Mouse (Mus musculus): Measurements from ENCODE around the gene 1700029F12Rik.
"Not testable (repeated sequence)": the region's sequence is repeated elsewhere in the genome, so short reads cannot be mapped to it uniquely, and the experiment has no call there.

Gene 1700029F12Rik

GRCm38 (mm10) chr13:97034262-97034661, at the start of gene 1700029F12Rik:
TSS of gene 1700029F12Rik (minus strand) at chr13:97034362.
- no peak for DNase-seq

GRCm38 (mm10) chr13:97082432-97082831, 48.3 kb upstream of the 1700029F12Rik start:
- DNase-seq, result no peak

- no peak for DNase-seq
Observed at GRCm38 (mm10) chr13:97080615-97081014, 46.5 kb upstream of the 1700029F12Rik start.

DNA sequence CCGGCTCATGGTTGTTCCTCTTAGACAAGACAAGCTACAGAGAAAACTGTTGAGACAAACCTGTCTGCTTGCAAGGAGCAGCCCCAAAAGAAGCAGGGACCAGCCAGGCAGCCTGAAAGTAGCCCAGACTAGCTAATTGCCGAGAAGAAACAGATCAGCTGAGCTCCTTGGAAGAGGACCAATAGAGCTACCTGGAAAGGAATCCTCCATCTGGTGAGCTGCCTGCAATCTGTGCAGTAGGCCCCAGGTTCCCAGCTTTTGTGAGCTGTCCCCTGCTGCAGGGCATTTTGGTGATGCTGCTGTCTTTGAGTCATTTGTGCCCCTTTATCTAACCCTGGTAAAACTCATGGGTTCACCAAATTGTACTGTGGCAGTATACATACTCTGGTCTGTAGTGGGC, 46.0 kb upstream of the 1700029F12Rik start:
- DNase-seq, result peak; percentile 6

GRCm38 (mm10) chr13:97077556-97077955, 43.4 kb upstream of the 1700029F12Rik start:
- no peak for DNase-seq

GRCm38 (mm10) chr13:97073497-97073896, 39.3 kb upstream of the 1700029F12Rik start:
- DNase-seq, result no peak

- DNase-seq, result peak; percentile 20
Observed at GRCm38 (mm10) chr13:97071626-97072241, 37.6 kb upstream of the 1700029F12Rik start.

DNA sequence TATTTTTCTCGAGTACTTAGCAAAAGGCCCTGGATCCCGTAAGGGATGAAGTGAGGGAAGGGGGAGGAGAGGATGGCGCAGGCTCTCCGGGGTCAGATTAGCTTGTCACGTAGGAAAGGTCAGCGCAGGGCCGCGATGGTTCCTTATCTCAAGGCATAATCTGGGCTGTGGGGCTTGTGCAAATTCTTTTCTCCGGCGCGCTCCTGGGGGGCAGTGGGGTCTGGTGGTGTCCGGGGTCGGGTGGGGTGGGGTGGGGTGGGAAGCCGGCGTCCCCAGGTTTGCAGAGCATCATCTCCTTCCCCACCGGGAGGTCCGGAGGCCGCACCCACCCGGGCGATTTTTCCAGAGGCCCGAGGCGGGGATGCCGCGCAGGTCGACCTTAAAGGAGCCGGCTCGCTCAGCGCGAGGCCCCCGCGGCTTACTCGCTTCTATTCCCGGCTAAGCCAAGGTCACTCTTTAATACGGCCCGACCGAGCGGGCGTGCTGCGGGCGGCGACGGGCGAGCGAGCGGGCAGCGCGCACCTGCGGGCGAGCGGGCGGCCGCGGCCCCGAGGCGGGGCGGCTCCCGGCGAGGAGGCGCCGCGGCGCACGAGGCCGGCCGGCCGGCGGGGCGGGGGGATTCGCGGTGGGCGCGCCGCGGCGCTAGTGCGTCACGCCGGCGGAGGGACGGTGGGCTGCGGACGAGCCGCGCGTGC, 36.9 kb upstream of the 1700029F12Rik start:
- DNase-seq, result no peak

DNA sequence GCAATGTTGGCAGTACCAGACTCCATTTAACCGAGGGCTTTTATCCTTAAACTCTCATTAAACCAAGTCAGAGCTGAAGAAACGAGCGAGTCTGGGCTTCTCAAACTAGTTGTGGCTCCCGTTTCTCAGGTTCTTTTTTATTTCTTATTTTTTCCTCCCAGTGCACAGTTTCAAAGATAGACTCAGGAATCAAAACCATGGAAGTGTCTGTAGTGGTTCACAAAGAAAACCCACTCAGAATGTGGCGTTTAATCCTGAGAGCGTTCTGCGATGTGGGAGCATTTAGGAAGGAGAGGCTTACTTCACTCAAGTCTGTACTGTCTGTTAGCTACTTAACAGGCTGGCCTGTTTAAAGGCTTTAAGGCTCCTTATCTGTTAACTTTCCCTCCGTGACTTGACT, 34.0 kb upstream of the 1700029F12Rik start:
- no peak for DNase-seq

- no peak for DNase-seq
Observed at GRCm38 (mm10) chr13:97067691-97068090, 33.5 kb upstream of the 1700029F12Rik start.

DNA sequence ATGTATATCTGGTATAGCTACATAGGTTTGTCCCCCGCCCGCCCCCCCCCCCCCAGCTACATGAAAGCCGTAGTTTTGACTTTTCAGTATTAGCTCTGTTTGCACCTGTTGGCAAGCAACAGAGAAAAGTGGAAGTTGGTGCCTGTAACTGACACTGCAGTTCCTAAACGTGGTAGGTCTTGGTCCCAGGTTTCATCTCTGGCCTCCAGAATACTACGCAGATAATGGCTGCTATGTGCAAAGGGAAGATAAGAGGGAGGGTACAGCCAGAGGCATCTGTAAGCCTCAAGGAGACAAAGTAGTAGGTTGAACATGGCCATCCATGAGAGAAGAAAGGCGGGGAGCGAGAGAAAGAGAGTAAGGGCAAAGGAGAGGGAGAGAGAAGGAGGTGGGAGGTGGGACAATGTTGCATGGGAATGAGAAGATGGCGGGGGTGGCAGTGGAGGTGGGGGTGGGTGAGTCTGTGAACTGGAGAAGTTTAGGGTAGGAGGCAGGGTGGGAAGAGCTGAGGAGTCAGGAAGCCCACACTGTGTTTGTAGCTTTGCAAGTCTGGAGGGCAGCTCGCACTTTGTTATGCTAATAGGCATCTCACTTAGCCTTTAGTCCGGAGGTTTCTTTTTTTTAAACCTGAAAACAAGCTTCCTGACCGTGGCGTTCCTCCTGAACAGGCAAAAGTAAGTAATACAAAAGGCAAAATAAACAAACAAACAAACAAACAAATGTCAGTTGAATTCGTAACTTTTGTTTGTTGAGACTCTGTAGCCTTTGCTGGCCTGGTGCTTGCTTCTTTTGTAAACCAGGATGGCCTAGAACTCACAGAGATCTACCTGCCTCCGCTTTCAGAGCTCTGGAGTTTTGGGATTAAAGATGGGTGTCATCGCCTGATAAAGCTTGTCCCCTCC, 32.7 kb upstream of the 1700029F12Rik start, which contains the start of gene Fam169a:
Fam169a (plus strand) TSS at position 638 of the 902 bp plus-strand sequence.
- DNase-seq, result no peak

- not testable (repeated sequence) for DNase-seq
Observed at GRCm38 (mm10) chr13:97064844-97065621, 30.9 kb upstream of the 1700029F12Rik start.

DNA sequence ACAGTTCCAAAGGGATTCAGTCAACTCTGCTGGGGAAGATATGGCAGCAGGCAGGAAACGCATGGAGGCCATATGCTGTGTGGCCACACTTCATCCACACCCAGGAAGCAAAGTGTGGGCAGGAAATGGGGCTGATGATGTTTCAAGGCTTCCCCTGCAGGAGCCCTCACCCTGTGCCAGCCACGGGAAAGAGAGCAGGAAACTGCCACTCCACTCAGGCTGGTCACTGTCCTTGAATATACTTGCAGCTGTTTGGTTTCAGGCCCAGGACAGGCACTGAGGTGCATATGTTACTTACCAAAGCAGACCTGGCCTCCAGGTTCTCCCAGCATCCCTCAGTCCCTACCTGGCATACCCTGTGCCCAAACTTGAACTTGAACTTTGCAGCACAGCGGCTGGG, 30.3 kb upstream of the 1700029F12Rik start:
- no peak for DNase-seq

DNA sequence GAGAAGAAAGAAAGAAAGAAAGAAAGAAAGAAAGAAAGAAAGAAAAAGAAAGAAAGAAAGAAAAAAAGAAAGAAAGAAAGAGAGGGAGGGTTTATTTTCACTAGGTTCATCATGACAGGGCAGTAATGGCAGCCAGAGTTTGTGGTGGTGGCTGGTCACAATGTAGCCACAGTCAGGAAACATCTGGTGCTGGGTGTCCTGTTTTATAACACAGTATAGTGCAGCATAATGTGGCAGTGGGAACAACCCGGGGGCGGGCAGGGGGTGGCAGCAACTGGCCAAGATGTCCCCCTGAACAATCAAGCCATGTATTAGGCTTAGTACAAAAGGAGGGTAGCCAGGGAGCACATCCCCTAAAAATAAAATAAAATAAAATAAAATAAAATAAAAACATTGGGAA, 29.3 kb upstream of the 1700029F12Rik start:
- DNase-seq, result no peak

GRCm38 (mm10) chr13:97062151-97062550, 28.0 kb upstream of the 1700029F12Rik start:
- no peak for DNase-seq

DNA sequence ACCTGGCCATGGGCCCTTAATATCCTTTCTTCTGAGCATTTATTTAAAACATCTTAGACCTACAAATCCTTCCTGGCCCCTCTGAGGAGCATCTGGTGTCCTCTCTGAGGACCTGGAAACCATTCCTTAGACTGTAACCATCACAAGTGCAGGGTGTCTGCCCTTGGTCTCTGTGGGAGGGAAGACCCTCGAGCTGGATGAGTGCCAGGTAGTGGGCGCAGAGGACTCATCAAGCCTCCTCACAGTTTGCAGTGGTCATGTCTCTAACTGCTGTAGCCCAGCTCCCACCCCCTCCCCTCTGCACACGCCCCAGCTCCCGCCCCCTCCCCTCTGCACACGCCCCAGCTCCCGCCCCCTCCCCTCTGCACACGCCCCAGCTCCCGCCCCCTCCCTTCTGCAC, 26.2 kb upstream of the 1700029F12Rik start:
- DNase-seq, result no peak

- no peak for DNase-seq
Observed at GRCm38 (mm10) chr13:97059746-97060145, 25.6 kb upstream of the 1700029F12Rik start.

DNA sequence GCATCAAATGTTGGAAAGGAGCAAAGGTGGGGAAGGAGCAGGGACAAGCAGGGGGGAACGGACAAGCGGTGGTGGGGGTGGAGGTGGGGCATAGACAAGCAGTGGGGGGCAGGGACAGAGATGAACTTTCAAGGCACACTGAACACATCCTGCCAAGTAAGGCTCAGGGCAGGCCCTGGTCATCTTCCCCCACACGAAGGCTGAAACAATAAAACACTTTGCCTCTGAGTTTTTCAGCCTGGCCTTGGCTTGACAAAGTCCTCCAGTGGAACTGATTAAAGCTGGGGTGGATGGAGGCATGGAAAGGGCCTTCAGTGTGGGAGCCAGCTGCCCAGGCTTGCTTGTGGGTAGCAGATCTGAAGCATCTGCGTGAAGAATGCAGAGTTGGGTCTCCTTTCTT, 23.7 kb upstream of the 1700029F12Rik start:
- DNase-seq, result no peak

GRCm38 (mm10) chr13:97053844-97054243, 19.7 kb upstream of the 1700029F12Rik start:
- no peak for DNase-seq

- peak; percentile 42 for DNase-seq
Observed at GRCm38 (mm10) chr13:97052667-97053066, 18.5 kb upstream of the 1700029F12Rik start.

GRCm38 (mm10) chr13:97051158-97051557, 17.0 kb upstream of the 1700029F12Rik start:
- peak; percentile 18 for DNase-seq

DNA sequence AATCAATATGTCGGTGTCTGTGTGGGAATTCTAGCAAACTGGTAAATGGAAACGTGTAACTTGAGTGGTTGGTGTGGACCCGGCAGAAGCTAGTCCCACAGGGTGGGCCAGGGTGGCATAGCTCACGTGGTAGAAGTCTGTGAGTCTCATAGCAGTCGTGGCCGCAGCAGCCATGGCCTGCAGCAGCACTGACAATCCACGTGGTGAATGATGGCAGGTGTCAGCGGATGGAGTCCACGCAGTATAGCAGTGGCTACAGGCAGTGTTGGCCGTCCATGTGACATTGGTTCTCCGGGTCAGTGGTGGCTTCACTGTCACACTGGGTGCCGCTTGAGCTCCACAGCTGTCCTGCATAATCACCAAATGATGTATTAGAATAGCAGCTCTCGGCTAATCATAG, 4.1 kb downstream of the 1700029F12Rik start:
- no peak for DNase-seq

DNA sequence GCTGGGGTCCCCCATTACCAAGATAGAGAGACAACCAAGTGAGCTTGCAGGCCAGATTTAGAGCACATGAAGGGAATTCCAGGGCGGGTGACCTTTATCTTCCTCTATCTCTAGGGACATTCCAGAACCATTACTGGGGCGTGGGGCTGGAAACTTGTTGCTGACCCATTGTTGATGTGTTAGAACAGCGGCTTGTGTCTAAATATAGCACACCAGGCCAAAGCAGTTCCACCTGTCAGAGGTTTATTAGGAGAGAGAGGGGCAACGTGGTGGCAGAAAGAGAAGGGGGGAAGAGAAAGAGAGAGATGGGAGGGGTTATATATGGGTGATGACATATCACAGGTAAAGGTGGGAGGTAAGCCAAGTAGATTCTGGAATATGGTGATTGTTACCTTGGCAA, 12.3 kb downstream of the 1700029F12Rik start:
- DNase-seq, result no peak

All from layer of hippocampus, adult 9-11 months (tissue).